Mouse (Mus musculus): ENCODE results near the gene Lyg2. TPM values are rescaled to one million over a fixed set of nuclear protein-coding genes. Genes with fewer than 3 reads are reported as not detected.
A peak's percentile ranks its signal among the peaks of the same experiment; 100 is the strongest.

The Lyg2 gene
- polyA plus RNA-seq, 1 experiment = not detected

DNA sequence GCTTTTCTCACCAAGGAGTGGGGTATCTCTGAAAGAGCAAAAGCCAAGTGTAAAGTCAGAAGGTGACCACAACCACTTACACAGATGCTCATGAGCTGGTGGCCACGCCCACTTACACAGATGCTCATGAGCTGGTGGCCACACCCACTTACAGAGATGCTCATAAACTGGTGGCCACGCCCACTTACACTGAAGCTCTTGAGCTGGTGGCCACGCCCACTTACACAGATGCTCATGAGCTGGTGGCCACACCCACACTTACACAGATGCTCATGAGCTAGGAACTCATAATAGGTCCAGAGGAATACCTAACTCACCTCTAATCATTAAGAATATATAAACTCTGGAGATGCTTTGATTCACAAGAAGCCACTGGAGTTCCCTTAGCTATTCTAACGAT, 31.8 kb downstream of the Lyg2 start:
- no peak for DNase-seq (ENCODE audit: extremely low spot score in 1 of 2, low spot score in 1 of 2)

DNA sequence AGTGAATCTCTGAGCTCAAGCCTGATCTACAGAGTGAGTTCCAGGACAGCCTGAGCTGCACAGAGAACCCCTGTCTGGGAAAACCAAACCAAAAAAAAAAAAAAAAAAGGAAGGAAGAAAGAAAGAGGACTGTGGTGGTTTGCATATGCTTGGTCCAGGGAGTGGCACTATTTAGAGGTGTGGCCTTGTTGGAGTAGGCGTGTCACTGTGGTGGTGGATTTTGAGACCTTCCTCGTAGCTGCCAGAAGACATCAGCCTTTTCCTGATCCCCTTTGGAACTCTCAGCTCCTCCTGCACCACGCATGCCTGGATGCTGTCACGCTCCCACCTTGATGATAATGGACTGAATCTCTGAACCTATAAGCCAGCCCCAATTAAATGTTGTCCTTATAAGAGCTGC, 32.9 kb downstream of the Lyg2 start:
- no peak for DNase-seq (ENCODE audit: extremely low spot score in 1 of 2, low spot score in 1 of 2)

DNA sequence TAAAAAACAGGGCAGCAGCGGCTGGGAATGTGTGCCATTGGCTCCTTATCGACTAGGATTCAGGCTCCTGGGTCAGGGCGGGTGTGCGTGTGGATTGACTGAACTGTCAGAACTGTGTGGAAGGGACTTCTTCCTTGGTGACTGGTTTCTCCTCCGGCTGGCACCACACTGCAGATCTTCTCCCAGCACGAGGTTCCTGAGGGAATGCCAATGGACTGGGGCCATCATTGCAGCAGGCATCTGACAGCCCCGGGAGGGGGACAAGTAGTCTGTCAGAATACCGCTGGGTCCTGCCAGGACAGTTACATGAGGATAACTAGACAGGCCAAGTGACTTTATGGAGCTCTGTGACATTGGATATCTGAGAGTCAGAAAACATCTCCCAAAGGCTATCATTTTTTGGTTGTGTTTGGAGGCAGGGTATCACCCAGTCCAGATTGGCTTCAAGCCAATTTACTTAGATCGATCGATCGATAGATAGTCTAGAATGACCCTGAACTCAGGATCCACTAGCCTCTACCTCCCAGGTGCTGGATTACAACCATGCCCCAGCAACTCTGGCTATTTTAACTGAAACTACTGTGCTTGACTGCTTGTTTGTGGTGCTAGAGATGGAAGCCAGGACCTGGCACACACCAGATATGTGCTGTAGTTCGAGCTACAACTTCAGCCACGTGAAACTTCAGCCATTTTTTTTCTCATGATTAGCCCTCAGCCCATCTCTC, 38.4 kb downstream of the Lyg2 start:
- no peak for DNase-seq (ENCODE audit: extremely low spot score in 1 of 2, low spot score in 1 of 2)

DNA sequence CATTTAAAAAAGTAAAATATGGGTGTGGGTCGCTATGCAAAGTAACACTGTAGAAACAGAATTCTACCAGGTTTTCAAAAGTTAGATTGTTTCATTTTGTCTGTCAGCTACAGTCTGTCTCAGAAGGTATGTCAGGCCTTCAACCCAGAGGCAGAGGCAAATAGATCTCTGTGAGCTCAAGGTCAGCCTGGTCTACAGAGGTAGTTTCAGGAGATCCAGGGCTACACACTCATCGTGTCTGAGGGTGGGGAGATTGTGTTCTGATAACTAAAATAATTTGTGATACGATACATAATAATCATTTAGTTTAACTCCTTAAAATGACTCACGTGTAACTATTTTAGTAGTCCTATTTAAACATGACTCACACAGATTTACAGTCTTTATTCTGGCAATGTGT, 43.1 kb downstream of the Lyg2 start:
- no peak for DNase-seq (ENCODE audit: extremely low spot score in 1 of 2, low spot score in 1 of 2)

DNA sequence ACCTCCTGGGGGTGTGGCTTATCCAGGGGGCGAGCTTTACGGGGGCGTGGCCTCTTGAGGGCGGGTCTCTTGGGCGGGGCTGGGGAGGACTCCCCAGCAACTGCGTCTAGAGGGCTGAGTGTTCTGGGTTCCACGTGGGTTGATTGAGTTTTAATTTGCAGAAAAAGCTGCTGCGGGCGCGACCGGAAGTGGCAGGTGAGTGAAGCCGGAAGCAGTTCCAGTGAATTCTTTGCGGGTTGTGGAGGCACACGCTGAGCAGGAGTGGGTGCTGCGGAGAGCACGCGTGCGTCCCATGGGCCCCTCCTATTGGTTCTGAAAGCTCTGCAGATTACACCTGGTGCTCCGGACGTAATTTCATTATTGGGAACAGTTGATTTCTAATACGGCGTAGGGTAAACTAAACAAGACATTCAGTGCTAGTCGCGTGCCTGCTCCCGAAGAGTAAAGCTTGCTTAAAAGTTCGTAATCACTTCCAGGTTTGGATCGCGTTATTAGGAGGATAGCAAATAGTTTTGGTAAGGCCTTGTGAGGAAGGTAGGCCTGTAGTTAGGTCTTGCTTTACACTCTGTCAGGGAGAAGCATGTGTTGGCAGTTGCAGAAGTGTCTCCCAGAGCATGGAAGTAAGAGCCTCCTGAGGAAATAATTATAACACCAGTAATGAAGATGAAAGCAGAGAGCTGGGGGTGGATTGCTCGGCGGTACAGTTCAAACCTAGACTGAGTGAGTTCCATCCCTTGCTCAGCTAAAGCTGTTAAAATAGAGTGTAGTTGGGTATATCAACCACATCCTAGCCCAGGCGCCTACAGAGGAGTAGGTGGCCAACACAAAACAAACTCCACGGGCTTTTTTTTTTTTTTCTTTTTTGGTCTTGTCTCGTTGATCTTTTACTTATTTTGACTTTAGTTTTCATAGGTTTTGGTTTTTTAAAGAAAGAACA, 43.9 kb downstream of the Lyg2 start:
- DNase-seq (ENCODE audit: extremely low spot score in 1 of 2, low spot score in 1 of 2) = peak; percentile 81

DNA sequence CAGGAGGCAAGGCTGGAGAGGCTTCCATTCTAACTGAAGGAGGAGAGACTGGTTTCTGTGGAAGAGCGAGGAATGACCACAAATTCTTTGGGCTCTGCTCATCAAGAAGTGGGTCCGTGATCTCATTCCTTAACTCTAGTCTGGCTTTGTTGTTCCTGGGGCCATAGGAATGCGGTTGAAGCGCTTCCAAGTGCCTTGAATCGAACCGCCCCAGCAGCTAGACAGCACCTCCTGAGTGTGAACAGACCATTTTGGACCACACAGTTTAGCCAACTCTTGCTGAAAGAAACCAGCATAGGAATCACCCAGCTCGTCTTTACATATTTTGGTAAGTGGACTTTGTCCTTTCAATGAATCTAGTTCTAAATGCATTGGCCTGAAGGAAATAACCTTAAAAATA, 44.6 kb downstream of the Lyg2 start, which contains the start of gene Lipt1:
Gene Lipt1 (plus strand): TSS at position 35 of the 400 bp plus-strand sequence.
- no peak for DNase-seq (ENCODE audit: extremely low spot score in 1 of 2, low spot score in 1 of 2)

DNA sequence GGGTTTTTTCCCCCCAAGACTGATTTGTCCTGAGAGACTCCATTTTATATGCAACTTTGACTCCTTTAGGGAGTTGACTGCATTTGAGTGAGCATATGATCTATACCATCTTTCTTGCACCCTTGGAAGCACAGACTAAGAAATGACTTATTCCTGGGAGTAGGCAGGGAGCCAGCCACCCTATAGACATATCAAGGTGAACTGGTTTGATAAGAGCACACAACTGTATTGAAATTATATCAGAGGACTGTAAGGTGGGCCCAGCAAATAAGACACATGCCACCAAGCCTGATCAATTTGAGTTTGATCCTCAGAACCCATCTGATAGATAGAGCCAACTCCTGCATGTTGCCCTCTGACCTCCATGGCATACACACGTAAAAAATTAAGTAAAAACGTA, 46.9 kb downstream of the Lyg2 start:
- no peak for DNase-seq (ENCODE audit: extremely low spot score in 1 of 2, low spot score in 1 of 2)

DNA sequence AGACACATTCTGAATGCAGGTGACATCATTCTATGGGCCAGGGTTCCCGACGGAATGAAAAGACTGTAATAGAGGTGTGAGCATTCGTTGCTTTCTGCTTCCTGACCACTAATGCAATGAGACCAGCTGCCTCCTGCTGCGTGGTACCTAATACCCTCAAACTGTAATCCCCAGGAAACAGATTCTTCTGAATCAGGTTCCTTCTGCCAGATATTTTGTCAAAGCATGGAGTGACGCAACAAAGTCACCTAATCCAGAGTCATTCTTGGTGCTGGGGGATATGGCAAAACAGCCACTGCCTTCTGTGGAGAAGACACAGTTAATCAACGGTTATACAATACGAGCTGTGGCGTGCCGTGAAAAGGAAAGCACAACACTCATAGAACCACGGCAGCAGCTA, 47.7 kb downstream of the Lyg2 start:
- no peak for DNase-seq (ENCODE audit: extremely low spot score in 1 of 2, low spot score in 1 of 2)

DNA sequence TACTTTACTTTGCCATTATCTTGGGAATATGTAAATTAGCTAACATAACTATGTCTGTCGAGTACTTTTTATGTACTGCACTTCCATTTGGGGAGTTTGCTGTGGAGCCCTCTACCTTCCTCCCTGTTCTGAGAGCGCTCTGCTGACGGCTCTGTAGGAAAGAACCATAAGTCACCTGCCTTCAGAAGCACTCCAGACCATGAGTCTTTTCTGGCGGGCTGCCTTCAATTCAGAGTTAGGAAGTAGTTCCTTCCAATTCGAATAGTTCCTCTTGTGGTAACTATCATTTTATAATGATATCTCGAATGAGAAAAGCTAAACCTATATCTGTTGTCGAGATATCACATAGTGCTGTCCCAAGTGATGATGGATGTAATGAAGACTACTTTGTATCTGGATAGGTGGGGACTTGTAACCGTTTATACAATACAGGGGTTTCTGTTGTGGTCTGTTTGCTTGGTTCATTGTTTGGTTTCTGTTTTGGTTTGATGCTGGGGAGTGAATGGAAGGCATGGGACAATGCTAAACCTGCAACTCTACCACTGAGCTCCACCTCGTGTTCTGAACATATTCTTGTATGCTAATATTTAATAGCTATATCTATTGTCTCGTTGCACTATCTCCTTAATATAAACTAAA, 48.5 kb downstream of the Lyg2 start:
- DNase-seq (ENCODE audit: extremely low spot score in 1 of 2, low spot score in 1 of 2) = no peak

DNA sequence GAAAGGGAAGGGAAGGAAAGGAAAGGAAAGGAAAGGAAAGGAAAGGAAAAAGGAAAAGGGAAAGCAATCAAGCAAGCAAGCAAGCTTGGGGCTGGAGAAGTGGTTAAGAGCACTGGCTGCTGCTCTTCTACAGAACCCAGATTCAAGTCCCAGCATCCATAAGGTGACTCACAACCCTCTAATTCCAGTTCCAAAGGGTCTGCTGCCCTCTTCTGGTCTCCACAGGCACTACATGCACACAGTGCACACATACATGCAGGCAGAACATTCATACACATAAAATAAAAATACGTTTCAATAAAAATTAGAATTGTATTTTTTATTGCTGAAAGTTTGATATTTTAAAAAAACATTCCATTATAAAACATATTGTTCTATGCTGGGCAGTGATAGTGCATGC, 49.2 kb downstream of the Lyg2 start:
- peak in 1 of 2 experiments; percentile 48 for DNase-seq (ENCODE audit: extremely low spot score in 1 of 2, low spot score in 1 of 2)

DNA sequence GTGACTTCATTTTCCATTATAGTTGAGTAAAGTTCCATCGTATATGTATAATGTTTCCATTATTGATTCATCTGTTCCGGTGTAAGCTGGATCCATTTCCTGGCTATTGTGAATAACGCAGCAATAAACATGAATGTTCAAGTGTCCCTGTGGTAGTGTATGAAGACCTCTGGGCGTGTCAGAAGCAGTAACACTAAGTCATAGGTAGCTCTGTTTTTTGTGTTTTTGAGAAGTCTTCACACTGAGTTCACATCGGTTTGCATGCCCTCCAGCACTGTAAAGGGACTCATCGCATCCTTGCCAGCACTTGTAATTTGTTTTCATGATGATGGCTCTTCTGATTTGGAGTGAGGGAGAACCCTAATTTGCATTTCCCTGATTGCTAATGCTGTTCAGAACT, 50.0 kb downstream of the Lyg2 start, which contains the start of gene Tsga10:
Gene Tsga10 (minus strand): TSS at position 144 of the 400 bp plus-strand sequence.
- no peak for DNase-seq (ENCODE audit: extremely low spot score in 1 of 2, low spot score in 1 of 2)

DNA sequence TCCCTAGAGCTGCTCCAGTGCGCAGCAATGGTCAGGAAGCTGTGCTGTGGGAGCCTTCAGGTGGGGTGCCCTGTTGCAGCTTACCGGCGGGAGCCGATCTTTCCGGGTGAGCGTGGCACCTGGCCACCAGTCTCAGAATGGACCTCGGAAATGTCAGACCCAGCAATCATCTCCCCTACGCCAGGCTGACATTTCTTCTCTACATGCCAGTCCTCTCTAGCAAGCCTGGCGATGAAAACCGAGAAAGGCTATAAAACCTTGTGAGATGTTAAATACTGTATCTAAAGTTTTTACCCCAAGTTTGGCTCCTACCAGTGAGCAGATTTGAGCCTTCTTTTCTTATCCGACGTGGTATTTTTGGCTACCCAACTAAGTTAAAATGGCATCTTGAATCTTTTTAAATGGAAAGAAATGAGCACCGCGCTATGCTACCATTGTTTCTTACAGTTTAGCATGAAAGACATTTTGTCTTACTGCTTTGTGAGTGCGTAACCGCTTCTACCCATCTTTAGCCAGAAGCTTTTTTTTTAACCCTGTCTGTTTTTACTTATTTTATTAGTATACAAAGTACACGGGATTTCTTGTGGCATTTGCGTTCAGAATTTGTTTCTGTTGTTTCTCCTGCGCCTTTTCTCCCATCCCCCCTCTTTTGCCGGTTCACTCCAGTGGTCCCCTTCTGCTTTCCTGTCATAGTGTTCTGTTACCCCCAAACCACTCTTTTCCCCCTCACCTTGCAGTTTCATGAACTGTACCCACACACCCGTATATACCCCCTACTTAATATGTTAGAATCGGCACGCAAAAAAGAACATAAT, 50.7 kb downstream of the Lyg2 start:
- DNase-seq (ENCODE audit: extremely low spot score in 1 of 2, low spot score in 1 of 2) = peak in 1 of 2 experiments; percentile 44

DNA sequence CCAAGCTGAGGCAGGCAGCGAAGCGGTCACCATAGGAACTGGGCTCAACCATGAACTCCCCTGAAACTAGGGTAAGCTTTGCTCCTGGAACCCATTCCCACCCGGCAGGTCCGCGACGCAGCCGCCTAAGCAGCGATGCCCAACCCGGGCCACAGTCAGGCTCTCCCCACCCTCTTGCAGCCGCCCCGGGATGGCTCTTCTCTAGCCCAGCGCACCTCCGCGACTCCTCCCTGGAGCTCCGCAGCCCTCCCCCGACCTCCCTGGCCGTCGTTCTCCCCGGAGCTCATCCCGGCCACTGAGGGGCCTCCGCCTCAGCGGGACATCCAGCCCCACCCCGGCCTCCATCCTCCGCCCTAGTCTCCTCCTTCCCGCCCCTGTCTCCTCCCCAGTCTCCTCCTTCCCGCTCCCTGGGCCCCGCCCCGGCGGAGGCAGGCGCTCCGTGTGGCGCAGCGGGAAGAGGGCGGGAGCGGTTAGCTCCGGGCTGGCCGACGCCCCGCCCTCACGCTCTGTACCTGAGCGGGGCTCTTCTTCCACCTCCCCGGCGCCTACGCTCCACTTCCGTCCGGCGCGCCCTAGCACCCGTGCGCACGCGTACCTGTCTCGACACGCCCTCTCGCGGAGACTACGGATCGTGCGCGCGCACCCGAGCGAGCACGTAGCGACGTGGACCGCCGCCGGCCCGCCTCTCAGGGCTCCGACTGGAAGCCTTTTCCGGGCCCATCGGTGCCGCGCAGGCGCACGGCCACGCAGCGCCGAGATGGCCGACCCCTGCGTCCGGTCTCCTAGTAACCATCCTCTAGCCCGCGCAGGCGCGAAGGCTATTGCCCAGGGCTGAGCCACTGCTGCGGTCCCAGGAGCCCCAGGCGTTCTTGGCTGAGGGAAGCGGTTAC, 51.5 kb downstream of the Lyg2 start:
- peak; percentile 99 to 100 for DNase-seq (ENCODE audit: extremely low spot score in 1 of 2, low spot score in 1 of 2)

Other genes with a start within 250 kb of the Lyg2 start
- 143 and 163 TPM in 2 replicates for gene 2010300C02Rik, start 196.4 kb downstream of the Lyg2 start, polyA plus RNA-seq (2012; rRNA removed)
- 12.6 and 14.9 TPM in 2 replicates for gene Tsga10, start 50.1 kb downstream of the Lyg2 start, polyA plus RNA-seq (2012; rRNA removed)
- gene Lipt1, start 44.8 kb downstream of the Lyg2 start, polyA plus RNA-seq (2012; rRNA removed) = 7.6 and 8.6 TPM in 2 replicates
- 17.1 and 17.9 TPM in 2 replicates for gene Mitd1, start 26.1 kb downstream of the Lyg2 start, polyA plus RNA-seq (2012; rRNA removed)
- gene Mrpl30, start 26.0 kb downstream of the Lyg2 start, polyA plus RNA-seq (2012; rRNA removed) = 127 and 138 TPM in 2 replicates
- gene Lyg1, start 41.3 kb upstream of the Lyg2 start, polyA plus RNA-seq (2012; rRNA removed) = not detected in 2 replicates
- gene Txndc9, start 81.4 kb upstream of the Lyg2 start, polyA plus RNA-seq (2012; rRNA removed) = 44.6 and 48.4 TPM in 2 replicates
- 17.5 and 21.6 TPM in 2 replicates for gene Eif5b, start 81.5 kb upstream of the Lyg2 start, polyA plus RNA-seq (2012; rRNA removed)
- gene Rev1, start 213.3 kb upstream of the Lyg2 start, polyA plus RNA-seq (2012; rRNA removed) = 34.4 and 36.3 TPM in 2 replicates